Mouse (Mus musculus) limb, embryonic 13.5 days (tissue): ENCODE measurements around the gene Wdr19. TPM values are rescaled to one million over a fixed set of nuclear protein-coding genes. Genes with fewer than 3 reads are reported as not detected.

Experiments used
- ATAC-seq: fragments of 200-750 bp; cut with Nextera tagmentation; 2 replicates; pipeline ENCODE4 v1.8.0; 2017; ENCODE audit warnings: low read depth, moderate number of reproducible peaks, moderate TSS enrichment; ENCODE audit not compliant: low FRiP score
- H3K27ac ChIP-seq: fragments of 300-500 bp; sonication (generic); 2 replicates; pipeline ENCODE4 v1.5.1; 2015; ENCODE audit warnings: inconsistent platforms, mild to moderate bottlenecking, moderate library complexity
- H3K27me3 ChIP-seq: fragments of 300-500 bp; sonication (generic); 2 replicates; pipeline ENCODE4 v1.6.1; 2015; ENCODE audit warnings: mild to moderate bottlenecking, inconsistent platforms
- H3K36me3 ChIP-seq: fragments of 300-500 bp; sonication (generic); 2 replicates; pipeline ENCODE4 v1.6.1; 2015; ENCODE audit warnings: inconsistent platforms, mild to moderate bottlenecking, moderate library complexity
- H3K4me1 ChIP-seq: fragments of 300-500 bp; sonication (generic); 2 replicates; pipeline ENCODE4 v1.6.1; 2015; ENCODE audit warnings: inconsistent platforms
- H3K4me2 ChIP-seq: fragments of 300-500 bp; sonication (generic); replicated peaks from 2 replicates; pipeline ENCODE4 v1.6.1; 2015; ENCODE audit warnings: inconsistent platforms, mild to moderate bottlenecking, moderate library complexity
- H3K4me3 ChIP-seq: fragments of 300-500 bp; sonication (generic); 2 replicates; pipeline ENCODE4 v1.5.1; 2015; ENCODE audit warnings: moderate library complexity, mild to moderate bottlenecking, inconsistent platforms
- H3K9ac ChIP-seq: fragments of 300-500 bp; sonication (generic); 2 replicates; pipeline ENCODE4 v1.6.1; 2015; ENCODE audit warnings: mild to moderate bottlenecking, inconsistent platforms
- H3K9me3 ChIP-seq: fragments of 300-500 bp; sonication (generic); 2 replicates; pipeline ENCODE4 v1.6.1; 2016; ENCODE audit warnings: inconsistent platforms
- WGBS: fragments of 180-500 bp; shearing (Covaris S2); methylation state at CpG from one replicate; pipeline ENCODE4 v1.1.7; 2015; 5-methylcytosine and 5-hydroxymethylcytosine counted together
- polyA plus RNA-seq: library from polyadenylated mRNA; unstranded; fragments of >200 nt; fragmentation: Nextera tagmentation; extraction: Ambion mirVana; gene quantifications from 2 replicates; pipeline ENCODE4 v1.2.1, GENCODE M21; 2015

Gene Wdr19
- polyA plus RNA-seq, 1 experiment from 2014 or later: 11.3 TPM

DNA sequence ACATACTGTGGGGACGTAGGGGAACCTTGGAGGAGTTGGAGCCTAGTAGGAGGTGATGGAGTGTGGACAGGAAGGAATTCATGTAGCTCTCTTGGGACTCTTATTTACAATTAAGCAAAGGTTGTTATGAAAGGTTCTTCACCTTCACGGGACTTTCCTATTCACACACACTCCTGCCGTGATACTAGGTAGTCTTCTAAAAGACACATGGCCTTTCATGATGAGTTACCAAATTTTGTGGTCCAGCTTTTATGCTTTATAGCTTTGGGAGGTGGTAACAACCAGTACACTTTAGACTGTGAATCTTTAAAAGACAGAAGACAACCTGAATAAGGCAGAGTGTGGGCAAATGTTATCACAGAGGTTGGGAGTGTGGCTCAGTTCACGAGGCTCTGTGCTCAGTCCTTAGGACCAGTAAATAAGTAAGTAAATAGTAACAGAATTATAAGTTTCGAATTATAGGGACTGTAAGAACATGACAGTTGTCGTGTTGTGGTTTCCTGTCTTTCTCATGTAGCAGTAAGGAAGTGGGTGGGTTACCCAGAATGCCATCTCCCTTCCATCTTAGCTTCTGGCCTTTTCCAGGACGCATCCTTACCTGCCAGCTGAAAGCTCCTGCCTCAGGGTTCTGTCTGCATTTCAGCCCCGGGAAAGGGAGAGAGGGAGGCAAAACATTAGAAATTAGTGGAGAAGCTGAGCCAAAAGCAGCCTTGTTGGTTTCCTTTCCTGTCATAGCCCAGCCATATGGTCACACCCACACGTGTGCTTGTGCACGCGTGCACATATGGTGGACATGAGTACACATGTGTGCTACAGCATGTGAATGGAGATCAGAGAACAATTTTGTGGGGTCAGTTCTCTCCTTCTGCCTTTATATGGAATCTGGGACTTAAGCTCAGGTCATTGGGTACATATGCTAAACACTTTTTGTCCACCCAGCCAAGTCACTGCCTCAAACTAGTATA, 18.1 kb downstream of the Wdr19 start:
- Histone ChIP-seq H3K36me3 (peaks cover 7% of the 10 kb centered on the region; the same call in 1 of the 2 replicates), H3K4me2 (no peak overlapping the region), H3K27ac (no peak overlapping the region), H3K9me3 (no peaks in the 10 kb centered on the region), H3K9ac (no peak overlapping the region), H3K4me3 (no peak overlapping the region), H3K27me3 (no peaks in the 10 kb centered on the region), H3K4me1 (0 out of 2 replicates have a peak, but pooled peaks cover 7% of the 10 kb centered on the region)
- 88% methylated on average over 11 of the region's 11 CpGs for WGBS
- no peak for ATAC-seq

- Histone ChIP-seq H3K4me1 (0 out of 2 replicates have a peak, but pooled peaks cover 7% of the 10 kb centered on the region), H3K36me3 (peaks cover 32% of the 10 kb centered on the region), H3K27ac (no peak overlapping the region), H3K27me3 (no peaks in the 10 kb centered on the region), H3K9me3 (no peaks in the 10 kb centered on the region), H3K4me2 (no peak overlapping the region), H3K4me3 (no peak overlapping the region), H3K9ac (no peak overlapping the region)
- WGBS: 75% methylated on average over 7 of the region's 7 CpGs
- ATAC-seq: no peak
Observed at GRCm38 (mm10) chr5:65221037-65221436, 21.5 kb downstream of the Wdr19 start.

DNA sequence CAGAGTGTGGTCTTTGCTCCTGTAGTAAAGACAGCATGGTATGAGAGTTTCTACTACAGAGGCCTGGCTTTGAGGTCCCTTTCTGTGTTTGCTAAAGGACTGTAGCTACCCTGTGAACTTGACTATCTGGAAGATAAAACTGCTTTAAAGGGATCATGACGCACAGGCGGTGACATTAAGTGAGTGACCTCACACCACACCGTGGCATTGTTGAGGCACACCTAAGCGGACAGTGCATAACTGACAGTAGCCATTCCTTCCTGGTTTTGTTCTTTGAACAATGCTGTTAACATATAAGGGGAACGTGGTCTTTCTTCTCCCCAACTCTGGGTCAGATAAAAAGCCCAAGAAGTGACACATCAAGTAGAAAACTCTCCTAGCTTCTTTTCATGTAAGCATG, 24.6 kb downstream of the Wdr19 start:
- Histone ChIP-seq H3K4me2 (no peak overlapping the region), H3K4me3 (no peak overlapping the region), H3K27ac (no peak overlapping the region), H3K9ac (no peak overlapping the region), H3K4me1 (0 out of 2 replicates have a peak, but pooled peaks cover 7% of the 10 kb centered on the region), H3K36me3 (peaks cover 52% of the 10 kb centered on the region), H3K9me3 (no peaks in the 10 kb centered on the region), H3K27me3 (no peaks in the 10 kb centered on the region)
- ATAC-seq: no peak
- WGBS: 93% methylated on average over 5 of the region's 5 CpGs

DNA sequence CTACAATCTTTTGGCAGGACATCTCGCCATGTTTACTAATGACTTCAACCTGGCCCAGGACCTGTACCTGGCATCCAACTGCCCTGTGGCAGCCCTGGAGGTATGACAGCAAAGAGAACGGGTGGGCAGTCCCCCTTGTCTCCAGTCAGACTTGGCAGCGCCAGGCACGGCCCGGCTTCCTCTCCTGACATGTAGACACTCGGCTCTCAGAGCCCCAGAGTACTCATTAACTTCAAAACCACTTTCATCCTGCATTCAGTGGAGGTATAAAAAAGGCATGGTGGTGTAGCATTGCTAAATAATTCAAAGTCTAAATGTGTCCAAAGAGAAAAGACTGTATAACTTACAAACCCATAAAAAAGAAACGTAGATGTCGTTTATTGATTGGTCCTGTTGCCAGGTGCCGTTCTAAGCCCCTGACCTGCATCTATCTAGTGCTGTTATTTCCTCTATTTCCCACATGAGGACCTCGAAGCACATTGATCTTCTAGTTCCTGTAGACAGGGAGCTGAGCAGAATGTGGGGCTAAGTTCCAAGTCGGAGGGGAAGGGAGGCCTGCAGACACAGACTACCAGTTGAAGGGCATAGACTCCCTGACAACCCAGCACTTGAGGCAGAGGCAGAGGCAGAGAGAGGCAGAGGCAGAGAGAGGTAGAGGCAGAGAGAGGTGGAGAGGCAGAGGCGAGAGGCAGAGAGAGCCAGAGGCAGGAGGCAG, 31.9 kb downstream of the Wdr19 start:
- 0 out of 2 replicates have a peak, but pooled peaks cover 3% of the 10 kb centered on the region for H3K4me1 ChIP-seq
- no peak overlapping the region for H3K9ac ChIP-seq
- 55% methylated on average over 12 of the region's 12 CpGs for WGBS
- H3K36me3 ChIP-seq: peaks cover 31% of the 10 kb centered on the region
- no peaks in the 10 kb centered on the region for H3K27me3 ChIP-seq
- H3K4me2 ChIP-seq: no peak overlapping the region
- no peak overlapping the region for H3K27ac ChIP-seq
- H3K4me3 ChIP-seq: no peak overlapping the region
- ATAC-seq: no peak
- no peaks in the 10 kb centered on the region for H3K9me3 ChIP-seq

DNA sequence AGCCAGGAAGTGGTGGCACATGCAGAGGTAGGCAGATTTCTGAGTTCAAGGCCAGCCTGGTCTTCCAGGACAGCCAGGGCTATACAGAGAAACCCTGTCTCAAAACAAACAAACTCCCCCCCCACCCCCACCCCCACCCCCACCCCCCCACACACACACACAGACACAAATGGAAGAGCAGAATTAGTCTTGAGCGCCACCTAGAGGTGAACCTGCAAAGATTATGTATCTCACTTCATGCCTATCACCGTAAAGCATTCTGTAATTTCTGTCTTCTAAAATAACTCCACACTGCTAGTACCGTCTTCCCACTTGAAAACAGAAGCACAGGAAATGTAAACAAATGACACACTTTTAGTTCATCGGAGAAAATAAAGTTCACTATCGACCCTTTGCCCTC, 43.2 kb downstream of the Wdr19 start:
- Histone ChIP-seq H3K9me3 (no peaks in the 10 kb centered on the region), H3K4me3 (no peak overlapping the region), H3K36me3 (peaks cover 24% of the 10 kb centered on the region), H3K27me3 (no peaks in the 10 kb centered on the region), H3K9ac (no peak overlapping the region), H3K27ac (no peak overlapping the region), H3K4me1 (peaks cover 4% of the 10 kb centered on the region; the same call in 1 of the 2 replicates), H3K4me2 (no peak overlapping the region)
- WGBS: 56% methylated on average over 5 of the region's 5 CpGs
- ATAC-seq: 0 out of 2 replicates have a peak, but pooled peaks have one; percentile 44

DNA sequence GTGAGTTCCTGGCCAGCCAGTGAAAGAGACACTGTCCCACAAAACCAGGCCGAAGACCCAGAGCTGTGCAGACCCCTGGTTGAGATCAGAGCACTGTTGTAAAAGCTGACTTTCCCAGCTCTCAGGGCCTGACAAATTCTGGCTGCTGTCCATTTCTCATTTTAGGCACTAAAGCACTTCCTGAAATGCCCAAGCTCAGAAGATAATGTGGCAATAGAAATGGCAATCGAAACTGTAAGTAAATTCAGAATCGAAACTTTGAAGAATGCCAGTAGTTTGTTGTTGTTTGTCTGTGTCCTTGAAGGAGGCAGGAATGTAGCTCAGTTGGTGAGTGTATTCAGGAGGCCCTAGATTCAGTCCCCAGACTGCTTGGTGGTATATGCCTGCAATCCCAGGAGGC, 47.8 kb downstream of the Wdr19 start:
- ATAC-seq: no peak
- WGBS: 88% methylated on average over 3 of the region's 3 CpGs
- H3K4me3 ChIP-seq: no peak overlapping the region
- H3K9me3 ChIP-seq: no peaks in the 10 kb centered on the region
- no peak overlapping the region for H3K9ac ChIP-seq
- H3K4me1 ChIP-seq: no peaks in the 10 kb centered on the region
- H3K27me3 ChIP-seq: no peaks in the 10 kb centered on the region
- H3K4me2 ChIP-seq: no peak overlapping the region
- no peak overlapping the region for H3K27ac ChIP-seq
- peaks cover 27% of the 10 kb centered on the region for H3K36me3 ChIP-seq

- Histone ChIP-seq H3K9me3 (no peaks in the 10 kb centered on the region), H3K4me3 (no peak overlapping the region), H3K9ac (0 out of 2 replicates have a peak overlapping the region, but pooled peaks have one; percentile 8), H3K27me3 (no peaks in the 10 kb centered on the region), H3K27ac (no peak overlapping the region), H3K36me3 (peaks cover 40% of the 10 kb centered on the region), H3K4me2 (no peak overlapping the region), H3K4me1 (no peaks in the 10 kb centered on the region)
- no peak for ATAC-seq
- 79% methylated on average over 7 of the region's 7 CpGs for WGBS
Observed at GRCm38 (mm10) chr5:65250185-65250855, 50.8 kb downstream of the Wdr19 start.

DNA sequence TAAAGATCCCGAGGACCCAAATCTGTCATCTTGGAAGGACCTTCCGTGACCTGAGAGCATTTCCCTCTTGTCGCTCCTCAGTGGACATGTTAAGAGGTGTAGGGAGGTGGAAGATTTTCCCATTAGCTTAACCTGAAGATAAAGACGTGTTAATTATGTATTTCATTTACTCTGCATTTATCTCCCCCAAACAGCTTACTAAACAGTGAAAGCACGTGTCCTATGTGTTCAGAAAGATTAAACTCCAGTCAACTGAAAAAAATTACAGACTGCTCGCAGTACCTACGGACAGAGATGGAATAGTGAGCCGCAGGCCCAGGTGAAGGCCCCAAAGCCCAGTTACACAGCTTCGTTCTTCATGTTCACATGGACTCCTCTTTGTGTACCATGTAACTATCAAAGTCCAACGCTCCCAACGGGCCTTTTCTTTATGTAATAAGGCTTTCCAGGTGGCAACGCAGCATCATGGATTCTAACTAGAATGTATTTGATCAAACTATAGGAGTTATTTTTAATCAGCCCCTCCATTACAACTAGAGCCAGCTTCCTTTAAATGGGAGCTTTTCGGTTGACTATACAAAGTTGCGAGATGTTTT, 58.5 kb downstream of the Wdr19 start:
- Histone ChIP-seq H3K9me3 (no peaks in the 10 kb centered on the region), H3K9ac (no peak overlapping the region), H3K36me3 (peaks cover 89% of the 10 kb centered on the region), H3K27me3 (no peaks in the 10 kb centered on the region), H3K4me2 (no peak overlapping the region), H3K4me3 (no peak overlapping the region), H3K4me1 (no peaks in the 10 kb centered on the region), H3K27ac (no peak overlapping the region)
- no peak for ATAC-seq
- 94% methylated on average over 14 of the region's 14 CpGs for WGBS

GRCm38 (mm10) chr5:65273966-65274365, 74.5 kb downstream of the Wdr19 start:
- Histone ChIP-seq H3K27me3 (no peaks in the 10 kb centered on the region), H3K36me3 (peaks cover 88% of the 10 kb centered on the region), H3K9me3 (no peaks in the 10 kb centered on the region), H3K27ac (no peak overlapping the region), H3K4me3 (no peak overlapping the region), H3K9ac (no peak overlapping the region), H3K4me1 (no peaks in the 10 kb centered on the region), H3K4me2 (no peak overlapping the region)
- 92% methylated on average over 3 of the region's 3 CpGs for WGBS
- no peak for ATAC-seq

- no peak overlapping the region for H3K27ac ChIP-seq
- peaks cover 71% of the 10 kb centered on the region for H3K36me3 ChIP-seq
- no peak overlapping the region for H3K4me2 ChIP-seq
- H3K4me1 ChIP-seq: no peaks in the 10 kb centered on the region
- ATAC-seq: no peak
- no peaks in the 10 kb centered on the region for H3K9me3 ChIP-seq
- no peak overlapping the region for H3K4me3 ChIP-seq
- H3K9ac ChIP-seq: no peak overlapping the region
- H3K27me3 ChIP-seq: no peaks in the 10 kb centered on the region
- 93% methylated on average over 6 of the region's 6 CpGs for WGBS
Observed at GRCm38 (mm10) chr5:65279133-65279651, 79.7 kb downstream of the Wdr19 start.

DNA sequence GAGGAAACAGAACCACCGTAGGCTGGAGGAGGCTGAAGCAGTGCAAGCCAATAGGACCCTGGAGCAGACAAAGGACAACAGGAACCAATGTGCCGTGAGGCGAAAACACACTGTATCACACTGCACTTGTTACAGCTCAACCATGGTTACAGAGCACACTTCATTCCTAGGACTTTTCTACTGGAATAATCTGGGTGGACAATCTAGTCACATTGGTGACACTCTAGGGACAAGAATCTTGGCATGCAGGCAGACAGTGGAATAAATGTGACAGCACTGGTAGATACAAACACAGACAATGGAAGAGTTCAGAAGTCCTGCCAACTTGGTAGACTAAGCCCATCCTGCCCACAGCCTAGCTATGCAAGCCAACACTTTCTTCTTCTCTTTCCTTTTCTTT, 81.7 kb downstream of the Wdr19 start:
- no peak overlapping the region for H3K4me2 ChIP-seq
- no peak overlapping the region for H3K27ac ChIP-seq
- H3K9ac ChIP-seq: no peak overlapping the region
- H3K9me3 ChIP-seq: no peaks in the 10 kb centered on the region
- 87% methylated on average over 3 of the region's 3 CpGs for WGBS
- H3K27me3 ChIP-seq: no peaks in the 10 kb centered on the region
- H3K36me3 ChIP-seq: peaks cover 72% of the 10 kb centered on the region
- no peaks in the 10 kb centered on the region for H3K4me1 ChIP-seq
- no peak overlapping the region for H3K4me3 ChIP-seq
- ATAC-seq: no peak
